Mouse (Mus musculus) heart, embryonic 11.5 days (tissue): Measurements from ENCODE around the gene a. TPM values are rescaled to one million over a fixed set of nuclear protein-coding genes. Genes with fewer than 3 reads are reported as not detected.

Experiments
- ATAC-seq: fragments of 200-750 bp; cut with Nextera tagmentation; replicated peaks from 2 replicates; pipeline ENCODE4 v1.8.0; 2017; ENCODE audit warnings: moderate library complexity; ENCODE audit not compliant: insufficient number of reproducible peaks, low FRiP score, low TSS enrichment
- H3K27ac ChIP-seq: fragments of 300-500 bp; sonication (generic); 2 replicates; pipeline ENCODE4 v1.5.1; 2014; ENCODE audit warnings: mild to moderate bottlenecking, low read depth, low read length
- H3K27me3 ChIP-seq: fragments of 300-500 bp; sonication (generic); 2 replicates; pipeline ENCODE4 v1.6.1; 2014; ENCODE audit warnings: mild to moderate bottlenecking, low read length, mixed read lengths; ENCODE audit not compliant: control insufficient read depth, insufficient read depth
- H3K36me3 ChIP-seq: fragments of 300-500 bp; sonication (generic); 2 replicates; pipeline ENCODE4 v1.6.1; 2014; ENCODE audit warnings: mild to moderate bottlenecking, low read length, moderate library complexity, mixed read lengths; ENCODE audit not compliant: control insufficient read depth, insufficient read depth
- H3K4me1 ChIP-seq: fragments of 300-500 bp; sonication (generic); 2 replicates; pipeline ENCODE4 v1.6.1; 2014; ENCODE audit warnings: low read length; ENCODE audit not compliant: control insufficient read depth, insufficient read depth
- H3K4me2 ChIP-seq: fragments of 300-500 bp; sonication (generic); 2 replicates; pipeline ENCODE4 v1.6.1; 2014; ENCODE audit warnings: mild to moderate bottlenecking, moderate library complexity
- H3K4me3 ChIP-seq: fragments of 300-500 bp; sonication (generic); 2 replicates; pipeline ENCODE4 v1.5.1; 2014; ENCODE audit warnings: low read depth, low read length
- H3K9ac ChIP-seq: fragments of 300-500 bp; sonication (generic); 2 replicates; pipeline ENCODE4 v1.6.1; 2014; ENCODE audit warnings: mild to moderate bottlenecking, low read depth, low read length, moderate library complexity
- H3K9me3 ChIP-seq: fragments of 300-500 bp; sonication (generic); replicated peaks from 2 replicates; pipeline ENCODE4 v1.6.1; 2016; ENCODE audit warnings: low read length; ENCODE audit not compliant: control insufficient read depth
- WGBS: fragments of 180-500 bp; shearing (Covaris S2); extraction: QIAGEN DNeasy Blood & Tissue Kit; methylation state at CpG from one replicate; pipeline ENCODE4 v1.1.7; 2014; ENCODE audit not compliant: insufficient replicate concordance; 5-methylcytosine and 5-hydroxymethylcytosine counted together
- polyA plus RNA-seq: library from polyadenylated mRNA; unstranded; fragments of >200 nt; fragmentation: Nextera tagmentation; extraction: Ambion mirVana; gene quantifications from 2 replicates; pipeline ENCODE4 v1.2.1, GENCODE M21; 2014

a gene
- polyA plus RNA-seq, result 0.34 and 0.49 TPM in 2 replicates

- WGBS, result under 1% methylated on average over 85 of the region's 89 CpGs
- ATAC-seq, result peak; percentile 97
- H3K27me3 ChIP-seq, result no peaks in the 10 kb centered on the region
Observed at GRCm38 (mm10) chr2:154790656-154791483, at the start of gene a, which contains the start of gene Raly. TSS of gene a (plus strand) at chr2:154791402. TSS of gene Raly (plus strand) at chr2:154791096.

DNA sequence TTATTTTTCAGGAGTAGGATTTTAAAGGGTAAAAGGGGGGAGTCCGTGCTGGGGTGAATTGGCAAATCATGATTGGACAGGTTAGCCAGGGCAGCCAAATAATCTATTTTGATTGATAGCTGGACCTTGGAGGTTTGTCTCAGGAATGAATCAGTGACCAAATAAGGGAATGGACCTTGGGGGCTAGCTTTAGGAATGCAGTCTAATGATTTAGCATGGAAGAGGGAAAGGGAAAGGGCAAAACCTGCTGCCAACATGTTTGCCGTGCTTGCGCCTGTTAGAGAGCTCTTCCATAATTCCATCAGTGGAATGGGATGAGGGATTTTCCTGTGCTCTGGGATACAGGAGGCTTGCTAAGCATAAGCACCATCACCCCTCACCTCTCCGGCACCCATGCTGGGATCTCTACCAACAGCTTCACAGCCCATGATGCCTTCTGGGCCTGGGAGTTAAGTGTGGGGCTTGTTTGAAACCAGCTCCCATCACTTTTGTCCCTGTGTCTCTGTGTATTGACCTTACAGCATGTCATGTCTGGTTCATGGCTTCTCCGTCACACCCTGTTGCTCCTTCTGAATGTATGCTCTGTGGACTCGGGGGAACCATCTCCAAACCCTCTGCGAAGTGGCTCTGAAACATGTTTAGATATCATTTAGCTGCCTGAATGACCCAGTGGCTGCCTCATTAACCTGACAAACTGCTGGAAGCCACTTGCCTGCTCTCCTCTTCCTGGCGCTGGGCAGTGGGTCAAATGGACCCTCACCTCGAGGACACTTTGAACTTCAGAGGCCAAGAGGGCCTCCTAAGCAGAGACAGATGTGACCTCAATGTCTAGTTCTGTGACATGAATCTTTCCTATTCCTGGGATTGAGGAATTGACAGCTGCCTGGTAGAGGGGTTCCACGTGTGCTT, 48.0 kb upstream of the a start:
- no peak for ATAC-seq
- Histone ChIP-seq H3K4me2 (no peak overlapping the region), H3K4me1 (no peaks in the 10 kb centered on the region), H3K9ac (no peak overlapping the region), H3K27ac (no peak overlapping the region), H3K36me3 (no peaks in the 10 kb centered on the region), H3K4me3 (no peak overlapping the region), H3K27me3 (no peaks in the 10 kb centered on the region), H3K9me3 (no peaks in the 10 kb centered on the region)
- 74% methylated on average over 10 of the region's 10 CpGs for WGBS

More at GRCm38 (mm10) chr2:154790656-154791483, at the start of gene a, which contains the start of gene Raly:
- Histone ChIP-seq H3K4me1 (peaks cover 28% of the 10 kb centered on the region), H3K27ac (peak within 1 kb of the TSS; percentile 98), H3K4me2 (peak within 1 kb of the TSS; percentile 68), H3K4me3 (peak within 1 kb of the TSS; percentile 83), H3K9ac (peak within 1 kb of the TSS; percentile 99), H3K36me3 (no peaks in the 10 kb centered on the region), H3K9me3 (no peaks in the 10 kb centered on the region)

DNA sequence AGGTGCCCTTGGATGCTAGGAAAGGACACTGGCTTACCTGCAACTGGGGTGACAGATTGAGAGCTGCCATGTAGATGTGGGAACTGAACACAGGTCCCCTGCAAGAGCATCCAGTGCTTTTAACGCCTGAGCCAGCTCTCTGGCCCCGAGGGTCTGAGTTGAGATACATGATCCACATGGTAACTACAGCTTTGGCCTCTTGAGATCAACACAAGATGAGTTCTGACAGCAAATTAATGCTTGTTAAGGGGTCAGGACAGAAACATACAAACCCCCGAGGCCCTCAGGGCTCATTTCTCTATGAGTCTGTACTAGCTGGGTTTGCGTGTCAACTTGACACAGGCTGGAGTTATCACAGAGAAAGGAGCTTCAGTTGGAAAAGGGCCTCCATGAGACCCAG, 47.3 kb upstream of the a start:
- Histone ChIP-seq H3K36me3 (no peaks in the 10 kb centered on the region), H3K9ac (no peak overlapping the region), H3K27me3 (no peaks in the 10 kb centered on the region), H3K27ac (no peak overlapping the region), H3K9me3 (no peaks in the 10 kb centered on the region), H3K4me2 (no peak overlapping the region), H3K4me1 (no peaks in the 10 kb centered on the region), H3K4me3 (no peak overlapping the region)
- WGBS, result 76% methylated on average over 4 of the region's 4 CpGs
- no peak for ATAC-seq

GRCm38 (mm10) chr2:154748383-154748782, 42.8 kb upstream of the a start:
- H3K9me3 ChIP-seq, result no peaks in the 10 kb centered on the region
- ATAC-seq, result no peak
- no peak overlapping the region for H3K4me3 ChIP-seq
- H3K27ac ChIP-seq, result no peak overlapping the region
- H3K4me2 ChIP-seq, result no peak overlapping the region
- no peak overlapping the region for H3K9ac ChIP-seq
- H3K27me3 ChIP-seq, result no peaks in the 10 kb centered on the region
- 81% methylated on average over 2 of the region's 2 CpGs for WGBS
- no peaks in the 10 kb centered on the region for H3K36me3 ChIP-seq
- no peaks in the 10 kb centered on the region for H3K4me1 ChIP-seq

DNA sequence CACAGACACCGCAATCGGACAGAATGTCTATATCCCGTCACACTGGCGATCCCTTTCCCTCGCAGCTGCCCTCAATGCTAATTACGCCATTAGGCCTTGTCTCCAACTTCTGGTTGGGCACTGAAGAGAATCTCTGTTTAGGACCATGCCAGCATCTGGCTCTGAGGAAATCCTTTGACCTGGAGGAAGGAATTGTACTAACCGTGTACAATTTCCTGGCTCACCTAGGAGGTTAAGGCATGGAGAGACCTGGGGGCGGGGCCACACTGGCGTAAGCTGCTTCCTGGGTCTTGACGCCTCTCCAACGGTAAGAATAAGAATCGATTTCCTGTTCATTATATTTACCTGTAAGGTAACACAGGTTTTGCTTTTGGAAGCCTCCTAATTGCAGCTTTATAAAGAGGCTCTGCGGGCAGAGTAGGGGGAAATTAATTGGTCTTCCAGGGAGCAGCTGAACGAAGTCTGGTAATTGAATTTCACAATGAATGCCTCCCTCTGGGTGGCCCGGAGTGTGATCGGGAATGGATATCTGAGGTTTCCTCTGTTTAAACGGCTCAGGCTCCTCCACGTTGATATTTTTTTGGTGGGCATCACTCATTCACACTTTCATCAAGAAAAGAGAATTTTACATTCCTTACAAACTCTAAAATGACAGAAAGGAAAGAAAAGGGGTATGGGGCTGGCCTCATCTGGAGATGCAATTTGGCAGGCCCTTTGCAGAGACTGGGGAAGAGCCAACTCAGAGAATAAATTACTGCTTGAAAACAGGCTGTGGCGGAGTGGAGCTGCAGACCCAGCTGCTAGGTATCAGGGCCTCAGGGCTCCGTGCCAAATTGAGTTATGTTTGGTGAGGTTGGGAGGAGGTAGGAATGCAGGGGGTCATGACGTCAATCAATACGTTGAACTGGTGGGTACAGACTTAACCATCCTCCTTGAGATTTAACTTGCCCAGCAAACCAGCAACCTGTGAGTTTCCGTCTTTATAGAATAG, 41.9 kb upstream of the a start:
- Histone ChIP-seq H3K36me3 (no peaks in the 10 kb centered on the region), H3K4me2 (no peak overlapping the region), H3K27ac (no peak overlapping the region), H3K9ac (no peak overlapping the region), H3K4me1 (no peaks in the 10 kb centered on the region), H3K27me3 (no peaks in the 10 kb centered on the region), H3K4me3 (no peak overlapping the region), H3K9me3 (no peaks in the 10 kb centered on the region)
- WGBS, result 61% methylated on average over 23 of the region's 23 CpGs
- ATAC-seq, result no peak

DNA sequence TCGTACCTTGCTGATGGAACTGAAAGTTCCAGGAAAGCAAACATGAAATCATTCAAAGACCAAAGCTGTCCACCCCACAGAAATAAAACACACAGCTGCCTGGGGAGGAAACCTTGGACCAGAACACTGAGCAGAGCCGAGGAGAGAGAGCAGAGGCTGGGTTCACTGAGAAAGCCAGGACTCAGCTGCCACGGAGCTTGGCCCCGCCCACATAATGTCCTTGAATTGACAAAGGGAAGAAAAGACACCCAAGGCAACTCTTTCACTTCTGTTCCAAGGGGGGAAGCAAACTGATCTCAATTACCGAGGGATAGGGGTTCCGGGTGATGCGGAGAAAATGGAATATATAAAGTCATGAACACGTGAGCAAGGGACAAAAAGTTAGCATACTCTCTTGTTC, 39.3 kb upstream of the a start:
- H3K4me3 ChIP-seq, result no peak overlapping the region
- no peaks in the 10 kb centered on the region for H3K36me3 ChIP-seq
- WGBS, result 63% methylated on average over 8 of the region's 8 CpGs
- H3K4me2 ChIP-seq, result no peak overlapping the region
- H3K4me1 ChIP-seq, result no peaks in the 10 kb centered on the region
- ATAC-seq, result no peak
- H3K9me3 ChIP-seq, result no peaks in the 10 kb centered on the region
- H3K9ac ChIP-seq, result no peak overlapping the region
- H3K27me3 ChIP-seq, result no peaks in the 10 kb centered on the region
- no peak overlapping the region for H3K27ac ChIP-seq

DNA sequence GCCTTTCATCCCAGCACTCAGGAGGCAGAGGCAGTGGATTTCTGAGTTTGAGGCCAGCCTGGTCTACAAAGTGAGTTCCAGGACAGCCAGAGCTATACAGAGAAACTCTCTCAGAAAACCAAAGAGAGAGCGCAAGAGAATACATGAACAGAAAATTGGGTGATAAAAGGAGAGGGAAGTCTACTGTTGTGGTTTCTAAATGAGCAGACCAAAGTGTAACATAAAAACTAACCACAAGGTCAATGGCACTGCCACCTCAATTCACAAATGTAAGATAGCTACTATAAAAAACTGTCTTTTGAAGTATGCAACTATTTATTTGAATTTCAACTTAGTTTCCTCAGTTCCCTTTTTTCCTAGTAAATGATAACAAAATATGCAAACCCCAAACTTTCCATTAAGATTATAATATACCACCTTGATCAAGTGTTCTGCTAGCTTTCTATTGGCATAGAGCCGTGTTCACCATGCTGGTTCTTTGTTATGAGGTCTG, 37.1 kb upstream of the a start:
- H3K27ac ChIP-seq, result no peak overlapping the region
- WGBS, result 87% methylated on average over 2 of the region's 2 CpGs
- no peaks in the 10 kb centered on the region for H3K4me1 ChIP-seq
- no peaks in the 10 kb centered on the region for H3K9me3 ChIP-seq
- no peak overlapping the region for H3K9ac ChIP-seq
- no peaks in the 10 kb centered on the region for H3K36me3 ChIP-seq
- no peak overlapping the region for H3K4me3 ChIP-seq
- H3K4me2 ChIP-seq, result no peak overlapping the region
- H3K27me3 ChIP-seq, result no peaks in the 10 kb centered on the region
- no peak for ATAC-seq

DNA sequence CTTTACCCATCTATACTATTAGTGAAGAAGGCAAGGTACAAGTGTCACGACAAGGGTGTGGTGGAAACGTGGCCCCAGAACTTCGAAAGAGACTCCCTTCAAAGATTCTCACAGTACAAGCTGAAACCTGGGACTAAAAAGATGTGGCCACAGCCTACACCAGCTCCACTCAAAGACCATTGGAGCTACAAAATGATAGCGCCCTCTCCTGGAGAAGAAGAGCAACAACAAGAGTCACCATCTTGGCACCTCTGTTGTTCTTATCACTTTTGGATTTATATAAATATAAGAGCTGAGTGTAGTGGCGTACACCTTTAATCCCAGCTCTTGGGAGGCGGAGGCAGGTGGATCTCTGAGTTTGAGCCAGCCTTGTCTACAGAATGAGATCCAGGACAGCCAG, 35.4 kb upstream of the a start:
- H3K27ac ChIP-seq, result no peak overlapping the region
- H3K4me3 ChIP-seq, result no peak overlapping the region
- no peak overlapping the region for H3K9ac ChIP-seq
- H3K9me3 ChIP-seq, result no peaks in the 10 kb centered on the region
- H3K4me1 ChIP-seq, result no peaks in the 10 kb centered on the region
- H3K36me3 ChIP-seq, result no peaks in the 10 kb centered on the region
- WGBS, result 59% methylated on average over 6 of the region's 6 CpGs
- H3K4me2 ChIP-seq, result no peak overlapping the region
- no peak for ATAC-seq
- no peaks in the 10 kb centered on the region for H3K27me3 ChIP-seq
